In the genomic region with DNA sequence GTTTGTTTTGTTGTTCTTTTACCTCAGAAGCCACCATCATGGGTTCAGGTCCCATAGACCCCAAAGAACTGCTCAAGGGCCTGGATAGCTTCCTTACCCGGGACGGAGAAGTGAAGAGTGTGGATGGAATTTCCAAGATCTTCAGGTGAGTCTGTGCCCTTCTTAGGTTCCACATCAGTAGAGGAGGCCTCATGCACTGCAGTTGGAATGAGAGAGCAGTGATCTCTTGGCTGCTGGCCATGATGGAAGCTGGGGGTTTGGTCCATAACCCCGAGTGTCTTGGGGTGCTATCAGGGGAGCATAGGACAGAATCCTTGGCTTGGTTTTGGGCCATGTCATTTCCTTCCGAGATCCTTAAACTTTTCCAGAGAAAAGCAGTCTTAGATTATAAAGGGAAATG, we compare ENCODE assay signal across 17 mouse cellular contexts. TPM values are rescaled to one million over a fixed set of nuclear protein-coding genes. Genes with fewer than 3 reads are reported as not detected.
A peak's percentile ranks its signal among the peaks of the same experiment; 100 is the strongest.
DNase-seq lines count a peak whose midpoint lies in the region; ATAC-seq and TF ChIP-seq lines count a peak whose summit lies in the region.
"Had no signal": no experiment of that assay in that cellular context is flagged by ENCODE, and none has a peak within 500 bp of the region (broad histone marks: within the 10 kb centered on the region; RNA-seq: fewer than 3 reads in every experiment).

No protein-coding gene starts in this region.

- in situ Hi-C loops in CH12.LX (cut with MboI; ENCODE audit: low pct_ligation_motif_present, low pct_unique_long_range_greater_than_20kb, low sequenced_read_pairs): no loop called here

- ATAC-seq in liver, embryonic 12.5 days: no peak
- ATAC-seq: forebrain, embryonic 15.5 days had no signal

- no peaks in the 10 kb centered on the region for H3K9me3 ChIP-seq in liver, embryonic 12.5 days (replicated peaks)
- H3K9me3 ChIP-seq in CH12.LX (replicated peaks; ENCODE audit: low read length): no peaks in the 10 kb centered on the region
- H3K9me3 ChIP-seq: embryonic facial prominence, embryonic 15.5 days; forebrain, embryonic 15.5 days; heart, embryonic 10.5 days; hindbrain, embryonic 13.5 days had no signal

- peaks cover 7% of the 10 kb centered on the region for H3K36me3 ChIP-seq in kidney, adult 2 months (ENCODE audit: control insufficient read depth, insufficient read depth, low read length)
- peaks cover 49% of the 10 kb centered on the region for H3K36me3 ChIP-seq in liver, adult 2 months (ENCODE audit: control insufficient read depth, insufficient read depth, low read length)
- H3K36me3 ChIP-seq in liver, embryonic 12.5 days: peaks cover 75% of the 10 kb centered on the region
- peaks cover 50 to 81% of the 10 kb centered on the region in 2 experiments for H3K36me3 ChIP-seq in CH12.LX (replicated peaks in 1 of 2; ENCODE audit: control insufficient read depth in 1 of 2, insufficient read depth in 1 of 2, low read length in 1 of 2)

- no peaks in the 10 kb centered on the region; the same call in 1 of the 2 replicates for H3K79me2 ChIP-seq in liver, adult 2 months (ENCODE audit: control insufficient read depth, insufficient read depth, low read length)
- peaks cover 15% of the 10 kb centered on the region for H3K79me2 ChIP-seq in CH12.LX (replicated peaks; ENCODE audit: control insufficient read depth, extremely low read depth, insufficient read depth, poor library complexity, severe bottlenecking)

- TF ChIP-seq POLR2A in kidney, adult 2 months (IDR thresholded peaks at IDR 0.05; ENCODE audit: low read depth, low read length): no peak
- TF ChIP-seq POLR2A in liver, adult 2 months (IDR thresholded peaks at IDR 0.05; ENCODE audit: extremely low read depth, insufficient read depth, low read length): no peak
- TF ChIP-seq POLR2A in CH12.LX (IDR thresholded peaks at IDR 0.05; ENCODE audit: low read depth, low read length): peak; percentile 24; the same call in 1 of the 2 replicates
- TF ChIP-seq POLR2A in embryonic fibroblast, embryonic 13.5 days (IDR thresholded peaks at IDR 0.05; ENCODE audit: low read depth, low read length): peak; percentile 48

- 58% methylated on average over 4 of the region's 4 CpGs for WGBS in kidney, adult 2 months
- 75% methylated on average over 4 of the region's 4 CpGs for WGBS in liver, adult 2 months
- WGBS in liver, embryonic 12.5 days (ENCODE audit: insufficient replicate concordance): 87% methylated on average over 4 of the region's 4 CpGs

- TF ChIP-seq RAD21 in CH12.LX (IDR thresholded peaks at IDR 0.05; ENCODE audit: low read depth, low read length): no peak

- H3K9ac ChIP-seq in liver, adult 2 months (ENCODE audit: low read depth, low read length): peak overlapping the region; percentile 28; the same call in 1 of the 2 replicates
- H3K9ac ChIP-seq in liver, embryonic 12.5 days: no peak overlapping the region
- no peak overlapping the region for H3K9ac ChIP-seq in CH12.LX (ENCODE audit: insufficient read depth, low read depth)
- H3K9ac ChIP-seq: embryonic facial prominence, embryonic 15.5 days; forebrain, embryonic 15.5 days had no signal

- no peak overlapping the region for H3K4me2 ChIP-seq in liver, embryonic 12.5 days
- H3K4me2 ChIP-seq in CH12.LX (ENCODE audit: insufficient read depth, low read depth, poor library complexity, severe bottlenecking): no peak overlapping the region
- H3K4me2 ChIP-seq: embryonic facial prominence, embryonic 15.5 days; forebrain, embryonic 15.5 days; hindbrain, embryonic 13.5 days had no signal

- dilution Hi-C loops in CH12.LX (cut with MboI; ENCODE audit: extremely low pct_ligation_motif_present, extremely low pct_unique_long_range_greater_than_20kb, low sequenced_read_pairs): no loop called here

- no peak overlapping the region for H3K4me3 ChIP-seq in kidney, adult 2 months (ENCODE audit: insufficient read depth, low read depth, low read length)
- H3K4me3 ChIP-seq in liver, adult 2 months (ENCODE audit: insufficient read depth, low read depth, low read length): no peak overlapping the region
- H3K4me3 ChIP-seq in liver, embryonic 12.5 days: no peak overlapping the region
- H3K4me3 ChIP-seq in CH12.LX (replicated peaks in 1 of 3; ENCODE audit: low read depth in 2 of 3, low read length in 2 of 3, poor library complexity in 1 of 3): no peak overlapping the region
- no peak overlapping the region for H3K4me3 ChIP-seq in embryonic fibroblast, embryonic 13.5 days (ENCODE audit: insufficient read depth, low read length)
- H3K4me3 ChIP-seq: embryonic facial prominence, embryonic 15.5 days; forebrain, embryonic 15.5 days; heart, embryonic 10.5 days; hindbrain, embryonic 13.5 days had no signal

- H3K27me3 ChIP-seq in kidney, adult 2 months (replicated peaks; ENCODE audit: control insufficient read depth, insufficient read depth, low read length): no peaks in the 10 kb centered on the region
- no peaks in the 10 kb centered on the region for H3K27me3 ChIP-seq in liver, adult 2 months (ENCODE audit: control insufficient read depth, insufficient read depth, low read length)
- H3K27me3 ChIP-seq in liver, embryonic 12.5 days (replicated peaks): no peaks in the 10 kb centered on the region
- no peaks in the 10 kb centered on the region for H3K27me3 ChIP-seq in CH12.LX (replicated peaks)
- H3K27me3 ChIP-seq: embryonic facial prominence, embryonic 15.5 days; forebrain, embryonic 15.5 days; hindbrain, embryonic 13.5 days had no signal

- peaks cover 28% of the 10 kb centered on the region; the same call in 1 of the 2 replicates for H3K4me1 ChIP-seq in kidney, adult 2 months (ENCODE audit: control insufficient read depth, insufficient read depth, low read length)
- peaks cover 17% of the 10 kb centered on the region for H3K4me1 ChIP-seq in liver, adult 2 months (ENCODE audit: control insufficient read depth, insufficient read depth, low read length)
- peaks cover 87% of the 10 kb centered on the region for H3K4me1 ChIP-seq in liver, embryonic 12.5 days
- H3K4me1 ChIP-seq in CH12.LX (ENCODE audit: control insufficient read depth in 1 of 2, insufficient read depth in 2 of 2): peaks cover 6 to 47% of the 10 kb centered on the region in 2 experiments; a peak in 3 of 4 replicates
- H3K4me1 ChIP-seq in embryonic fibroblast, embryonic 13.5 days (ENCODE audit: control insufficient read depth, insufficient read depth, low read length): peaks cover 5% of the 10 kb centered on the region

- TF ChIP-seq EP300 in CH12.LX (IDR thresholded peaks at IDR 0.05; ENCODE audit: low read length): no peak

- no peak overlapping the region; the same call in 1 of the 2 replicates for H3K27ac ChIP-seq in kidney, adult 2 months (ENCODE audit: insufficient read depth, low read depth, low read length)
- no peak overlapping the region for H3K27ac ChIP-seq in liver, adult 2 months (replicated peaks; ENCODE audit: insufficient read depth, low read depth, low read length)
- H3K27ac ChIP-seq in liver, embryonic 12.5 days: no peak overlapping the region
- no peak overlapping the region for H3K27ac ChIP-seq in CH12.LX (ENCODE audit: insufficient read depth, low read depth)
- no peak overlapping the region for H3K27ac ChIP-seq in embryonic fibroblast, embryonic 13.5 days (ENCODE audit: insufficient read depth, low read length)
- H3K27ac ChIP-seq: embryonic facial prominence, embryonic 15.5 days; forebrain, embryonic 15.5 days; heart, embryonic 10.5 days; hindbrain, embryonic 13.5 days had no signal

- no peak for TF ChIP-seq CTCF in kidney, adult 2 months (conservative IDR thresholded peaks at IDR 0.05; ENCODE audit: insufficient read depth, insufficient read length, low read depth, low read length)
- TF ChIP-seq CTCF in liver, adult 2 months (IDR thresholded peaks at IDR 0.05; ENCODE audit: low read depth, low read length): no peak
- TF ChIP-seq CTCF in CH12.LX (conservative IDR thresholded peaks at IDR 0.05 in 1 of 2, IDR thresholded peaks at IDR 0.05 in 1 of 2; ENCODE audit: low read depth in 2 of 2, low read length in 2 of 2): no peak
- TF ChIP-seq CTCF in embryonic fibroblast, embryonic 13.5 days (IDR thresholded peaks at IDR 0.05; ENCODE audit: borderline replicate concordance, insufficient read depth, low read length): no peak

- DNase-seq in kidney, adult 2 months: peak; percentile 27
- no peak for DNase-seq in kidney, postnatal 4 days
- no peak for DNase-seq in liver, adult 2 months (ENCODE audit: extremely low read depth, low read depth, low spot score)
- DNase-seq in CH12.LX (ENCODE audit: extremely low read depth): no peak
- no peak for DNase-seq in left cerebral cortex, adult 8-10 months (ENCODE audit: low spot score in 2 of 2)
- DNase-seq: adrenal gland, postnatal 25 days; cerebellum, adult 18-20 months; embryo, embryonic 11 days; gastrocnemius, postnatal 10 days; heart, postnatal 10 days; heart, postnatal 4 days had no signal

RNA-seq across cellular contexts. Expression of gene Ppp1r10, which starts 7.0 kb away (rescaled TPM):
- polyA plus RNA-seq in kidney, adult 2 months (2012; rRNA removed): 24.3 and 26.6 TPM in 2 replicates
- 14.6 and 14.7 TPM in 2 replicates for total RNA-seq in liver, adult 2 months (2014; rRNA removed)
- polyA plus RNA-seq in liver, adult 2 months (2012; rRNA removed): 15.8 and 30.0 TPM in 2 replicates
- polyA plus RNA-seq in liver, embryonic 12.5 days (2016; fragmentation: Nextera tagmentation; extraction: Ambion mirVana): 29.0 and 32.8 TPM in 2 replicates
- total RNA-seq in CH12.LX (2012; rRNA removed) (31.6 TPM in 2 replicates), CH12.LX (2014; rRNA removed) (10.7 and 14.5 TPM in 2 replicates)
- 69.9 and 70.3 TPM in 2 replicates for polyA plus RNA-seq in CH12.LX (2012; ENCODE audit: insufficient read length, low read depth)
- polyA plus RNA-seq in embryonic fibroblast, embryonic 13.5 days (2011; ENCODE audit: insufficient read length, low read depth, missing spikeins): 58.6 and 67.3 TPM in 2 replicates
- 10 to 100 TPM; 61.5 to 70.4 (median 63.2) TPM for total RNA-seq in left cerebral cortex, adult 8-10 months (2022)

RNA-seq across cellular contexts. Expression of gene Mrps18b, which starts 7.1 kb away (rescaled TPM):
- 91.4 and 94.1 TPM in 2 replicates for polyA plus RNA-seq in kidney, adult 2 months (2012; rRNA removed)
- total RNA-seq in liver, adult 2 months (2014; rRNA removed): 41.1 and 58.7 TPM in 2 replicates
- polyA plus RNA-seq in liver, adult 2 months (2012; rRNA removed): 89.5 and 106 TPM in 2 replicates
- polyA plus RNA-seq in liver, embryonic 12.5 days (2016; fragmentation: Nextera tagmentation; extraction: Ambion mirVana): 113 and 123 TPM in 2 replicates
- total RNA-seq in CH12.LX (2012; rRNA removed) (108 and 135 TPM in 2 replicates), CH12.LX (2014; rRNA removed) (135 and 148 TPM in 2 replicates)
- 172 and 180 TPM in 2 replicates for polyA plus RNA-seq in CH12.LX (2012; ENCODE audit: insufficient read length, low read depth)
- 86.9 and 89.8 TPM in 2 replicates for polyA plus RNA-seq in embryonic fibroblast, embryonic 13.5 days (2011; ENCODE audit: insufficient read length, low read depth, missing spikeins)
- total RNA-seq in left cerebral cortex, adult 8-10 months (2022): 10 to 100 TPM; 42.6 to 48.7 (median 47.6) TPM

RNA-seq across cellular contexts. Expression of gene Atat1, which starts 13.4 kb away (rescaled TPM):
- polyA plus RNA-seq in kidney, adult 2 months (2012; rRNA removed): 42.9 and 54.6 TPM in 2 replicates
- 12.1 and 12.8 TPM in 2 replicates for total RNA-seq in liver, adult 2 months (2014; rRNA removed)
- 37.4 and 47.5 TPM in 2 replicates for polyA plus RNA-seq in liver, adult 2 months (2012; rRNA removed)
- 15.0 and 16.8 TPM in 2 replicates for polyA plus RNA-seq in liver, embryonic 12.5 days (2016; fragmentation: Nextera tagmentation; extraction: Ambion mirVana)
- 12.5 and 14.5 TPM in 2 replicates for total RNA-seq in CH12.LX (2012; rRNA removed)
- total RNA-seq in CH12.LX (2014; rRNA removed): 5.2 and 5.7 TPM in 2 replicates
- polyA plus RNA-seq in CH12.LX (2012; ENCODE audit: insufficient read length, low read depth): 9.9 and 10.4 TPM in 2 replicates
- 31.8 and 34.7 TPM in 2 replicates for polyA plus RNA-seq in embryonic fibroblast, embryonic 13.5 days (2011; ENCODE audit: insufficient read length, low read depth, missing spikeins)
- total RNA-seq in left cerebral cortex, adult 8-10 months (2022): 10 to 100 TPM; 52.5 to 57.0 (median 53.1) TPM

RNA-seq across cellular contexts. Expression of gene 2310061I04Rik, which starts 26.1 kb away (rescaled TPM):
- 118 and 132 TPM in 2 replicates for polyA plus RNA-seq in kidney, adult 2 months (2012; rRNA removed)
- total RNA-seq in liver, adult 2 months (2014; rRNA removed): 4.9 and 7.0 TPM in 2 replicates
- polyA plus RNA-seq in liver, adult 2 months (2012; rRNA removed): 35.3 and 37.4 TPM in 2 replicates
- polyA plus RNA-seq in liver, embryonic 12.5 days (2016; fragmentation: Nextera tagmentation; extraction: Ambion mirVana): 20.2 and 20.9 TPM in 2 replicates
- total RNA-seq in CH12.LX (2012; rRNA removed) (7.1 and 8.7 TPM in 2 replicates), CH12.LX (2014; rRNA removed) (4.2 and 5.7 TPM in 2 replicates)
- 39.5 and 46.4 TPM in 2 replicates for polyA plus RNA-seq in CH12.LX (2012; ENCODE audit: insufficient read length, low read depth)
- polyA plus RNA-seq in embryonic fibroblast, embryonic 13.5 days (2011; ENCODE audit: insufficient read length, low read depth, missing spikeins): 29.0 and 37.3 TPM in 2 replicates
- total RNA-seq in left cerebral cortex, adult 8-10 months (2022): 10 to 100 TPM; 40.3 to 63.3 (median 51.9) TPM

RNA-seq across cellular contexts. Expression of gene Dhx16, which starts 43.7 kb away (rescaled TPM):
- 50.1 and 65.0 TPM in 2 replicates for polyA plus RNA-seq in kidney, adult 2 months (2012; rRNA removed)
- 18.5 and 25.8 TPM in 2 replicates for total RNA-seq in liver, adult 2 months (2014; rRNA removed)
- polyA plus RNA-seq in liver, adult 2 months (2012; rRNA removed): 41.4 and 52.2 TPM in 2 replicates
- 50.7 and 52.8 TPM in 2 replicates for polyA plus RNA-seq in liver, embryonic 12.5 days (2016; fragmentation: Nextera tagmentation; extraction: Ambion mirVana)
- 75.3 and 81.0 TPM in 2 replicates for total RNA-seq in CH12.LX (2012; rRNA removed)
- total RNA-seq in CH12.LX (2014; rRNA removed): 74.8 and 75.0 TPM in 2 replicates
- polyA plus RNA-seq in CH12.LX (2012; ENCODE audit: insufficient read length, low read depth): 84.4 and 107 TPM in 2 replicates
- 40.5 and 41.1 TPM in 2 replicates for polyA plus RNA-seq in embryonic fibroblast, embryonic 13.5 days (2011; ENCODE audit: insufficient read length, low read depth, missing spikeins)
- total RNA-seq in left cerebral cortex, adult 8-10 months (2022): 10 to 100 TPM; 28.1 to 30.6 (median 29.0) TPM

Comparison
In these comparisons a context has a peak if more than half of its experiments do, and no peak if none do; other contexts are left out.
1. POLR2A ChIP-seq: peak in CH12.LX (single experiment) and embryonic fibroblast, embryonic 13.5 days (single experiment); none in kidney, adult 2 months (single experiment) and liver, adult 2 months (single experiment).